Mouse (Mus musculus) frontal cortex, postnatal 14 days (tissue): ENCODE measurements around the gene Etnk2.
A peak's percentile ranks its signal among the peaks of the same experiment; 100 is the strongest.

Experiments used
- DNase-seq, 2 experiments: peaks; one replicate each; pipeline ENCODE4 v3.0.0; 2022; ENCODE audit warnings: low spot score in 2 of 2

Etnk2 gene

GRCm38 (mm10) chr1:133382552-133383155 lies 19.3 kb downstream of the Etnk2 start:
- no peak for DNase-seq

- DNase-seq, result no peak
These were observed 19.9 kb downstream of the Etnk2 start for GRCm38 (mm10) chr1:133383157-133383783.

GRCm38 (mm10) chr1:133385506-133385905 lies 22.1 kb downstream of the Etnk2 start:
- peak; percentile 38 to 53 for DNase-seq

GRCm38 (mm10) chr1:133386209-133386608 lies 22.8 kb downstream of the Etnk2 start:
- no peak for DNase-seq

GRCm38 (mm10) chr1:133387539-133388268 lies 24.3 kb downstream of the Etnk2 start:
- no peak for DNase-seq

- DNase-seq, result no peak
These were observed 31.3 kb downstream of the Etnk2 start for GRCm38 (mm10) chr1:133394702-133395101.

- DNase-seq, result no peak
These were observed 33.3 kb downstream of the Etnk2 start for GRCm38 (mm10) chr1:133396693-133397092.

- DNase-seq, result no peak
These were observed 33.7 kb downstream of the Etnk2 start for GRCm38 (mm10) chr1:133397094-133397482.

GRCm38 (mm10) chr1:133397483-133398237 lies 34.3 kb downstream of the Etnk2 start:
- no peak for DNase-seq

- no peak for DNase-seq
These were observed 36.8 kb downstream of the Etnk2 start for GRCm38 (mm10) chr1:133400014-133400725.

- DNase-seq, result no peak
These were observed 40.6 kb downstream of the Etnk2 start for GRCm38 (mm10) chr1:133404005-133404404.

GRCm38 (mm10) chr1:133406614-133407013 lies 43.2 kb downstream of the Etnk2 start:
- no peak for DNase-seq

GRCm38 (mm10) chr1:133407436-133407835 lies 44.1 kb downstream of the Etnk2 start:
- DNase-seq, result no peak

GRCm38 (mm10) chr1:133408321-133408720 lies 44.9 kb downstream of the Etnk2 start:
- DNase-seq, result no peak

- DNase-seq, result no peak
These were observed 45.6 kb downstream of the Etnk2 start for GRCm38 (mm10) chr1:133408880-133409516.

GRCm38 (mm10) chr1:133409786-133410185 lies 46.4 kb downstream of the Etnk2 start:
- no peak for DNase-seq

GRCm38 (mm10) chr1:133411506-133412147 lies 48.3 kb downstream of the Etnk2 start:
- no peak for DNase-seq

GRCm38 (mm10) chr1:133412941-133413340 lies 49.6 kb downstream of the Etnk2 start:
- DNase-seq, result no peak

- DNase-seq, result no peak
These were observed 51.7 kb downstream of the Etnk2 start for GRCm38 (mm10) chr1:133415086-133415485.

- DNase-seq, result no peak
These were observed 52.1 kb downstream of the Etnk2 start for GRCm38 (mm10) chr1:133415505-133415904.

- DNase-seq, result no peak
These were observed 53.1 kb downstream of the Etnk2 start for GRCm38 (mm10) chr1:133416472-133416871.
